8 mouse cellular contexts compared by ENCODE assay signal in genomic region chr2:174120631-174121030, GRCm38 (mm10).
"Had no signal": no experiment of that assay in that cellular context is flagged by ENCODE, and none has a peak within 500 bp of the region (broad histone marks: within the 10 kb centered on the region; RNA-seq: fewer than 3 reads in every experiment).

No protein-coding gene starts in this region.

- H3K4me3 ChIP-seq: left cerebral cortex, adult 2 months; limb, embryonic 15.5 days; midbrain, embryonic 12.5 days had no signal

- ATAC-seq: intestine, postnatal 0 days; midbrain, embryonic 16.5 days had no signal

- H3K4me1 ChIP-seq: limb, embryonic 15.5 days; midbrain, embryonic 12.5 days had no signal

- DNase-seq: kidney, adult 8-10 months; kidney, postnatal 36 days; lung, adult 18-20 months had no signal

- H3K27me3 ChIP-seq: limb, embryonic 15.5 days; midbrain, embryonic 12.5 days had no signal
